Mouse (Mus musculus): ENCODE data around the gene Zcwpw1. TPM values are rescaled to one million over a fixed set of nuclear protein-coding genes. Genes with fewer than 3 reads are reported as not detected.

Gene Zcwpw1
- total and polyA plus RNA-seq, 3 experiments = 11.1 to 16.0 TPM; not detected in 1

DNA sequence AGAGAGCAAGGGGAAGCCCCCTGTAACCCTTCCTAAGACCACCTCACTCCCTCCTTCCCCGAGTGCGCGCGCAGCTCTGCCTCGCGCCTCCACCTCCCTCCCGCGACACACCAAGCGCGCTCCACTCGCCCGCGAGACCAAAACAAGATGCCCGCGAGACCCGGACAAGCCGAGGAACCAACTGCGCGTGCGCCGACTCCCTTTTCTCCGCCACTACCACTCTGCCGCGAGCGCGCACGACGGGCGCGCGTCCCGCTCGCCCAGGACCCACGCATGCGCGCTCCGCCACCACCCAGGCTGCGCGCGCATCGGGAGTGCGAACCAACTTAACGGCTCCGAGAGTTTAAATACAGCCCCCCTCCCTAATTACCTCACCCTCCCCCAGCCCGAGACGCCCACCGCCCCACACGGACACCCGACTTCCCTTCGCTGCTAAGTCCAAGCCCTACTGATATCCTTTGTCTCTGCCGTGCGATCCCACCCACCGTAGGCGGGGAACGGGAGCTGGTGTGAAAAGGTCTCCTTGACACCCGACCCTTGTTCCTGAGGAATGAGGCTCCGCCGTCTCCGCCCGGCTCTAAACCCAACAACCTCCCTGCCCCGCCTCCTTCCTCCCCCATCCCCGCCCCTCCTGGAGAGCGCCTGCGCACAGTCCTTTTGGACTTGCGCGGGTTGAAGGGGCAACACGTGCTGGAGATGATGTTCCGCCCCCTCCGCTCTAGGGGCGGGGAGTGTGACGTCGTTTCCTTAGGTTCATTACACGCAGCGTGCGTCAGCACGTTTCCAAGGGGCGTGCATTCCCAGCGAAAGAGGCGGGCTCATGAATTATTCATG lies 1.3 kb upstream of the Zcwpw1 start (continued):
- TF ChIP-seq ETS1 (IDR thresholded peaks at IDR 0.05; ENCODE audit: low read depth, low read length) (peak; percentile 74), TAL1 (IDR thresholded peaks at IDR 0.05; ENCODE audit: low read length) (no peak), MYB (IDR thresholded peaks at IDR 0.05; ENCODE audit: low read depth, low read length) (peak; percentile 48; the same call in 1 of the 2 replicates), USF2 (IDR thresholded peaks at IDR 0.05; ENCODE audit: borderline replicate concordance in 1 of 2, insufficient read depth in 1 of 2, low read depth in 1 of 2, low read length in 2 of 2) (peak in 1 of 2 experiments; percentile 56; a peak in 1 of 4 replicates), JUND (IDR thresholded peaks at IDR 0.05; ENCODE audit: low read depth, low read length) (no peak), MEF2A (IDR thresholded peaks at IDR 0.05; ENCODE audit: extremely low read depth, insufficient replicate concordance, low read depth, low read length, poor library complexity, severe bottlenecking) (peak; percentile 38; the same call in 1 of the 2 replicates), RAD21 (IDR thresholded peaks at IDR 0.05; ENCODE audit: low read depth, low read length) (no peak), NELFE (IDR thresholded peaks at IDR 0.05; ENCODE audit: low read depth, low read length) (peak; percentile 95), ZMIZ1 (IDR thresholded peaks at IDR 0.05; ENCODE audit: low read depth, low read length) (peak; percentile 95; the same call in 1 of the 2 replicates), GABPA (IDR thresholded peaks at IDR 0.05; ENCODE audit: low read depth, low read length) (no peak), UBTF (IDR thresholded peaks at IDR 0.05; ENCODE audit: borderline replicate concordance, insufficient read depth, low read depth, low read length) (no peak), MAZ (IDR thresholded peaks at IDR 0.05; ENCODE audit: low read depth, low read length) (peak; percentile 92), SIN3A (IDR thresholded peaks at IDR 0.05; ENCODE audit: low read length) (peak; percentile 80)

DNA sequence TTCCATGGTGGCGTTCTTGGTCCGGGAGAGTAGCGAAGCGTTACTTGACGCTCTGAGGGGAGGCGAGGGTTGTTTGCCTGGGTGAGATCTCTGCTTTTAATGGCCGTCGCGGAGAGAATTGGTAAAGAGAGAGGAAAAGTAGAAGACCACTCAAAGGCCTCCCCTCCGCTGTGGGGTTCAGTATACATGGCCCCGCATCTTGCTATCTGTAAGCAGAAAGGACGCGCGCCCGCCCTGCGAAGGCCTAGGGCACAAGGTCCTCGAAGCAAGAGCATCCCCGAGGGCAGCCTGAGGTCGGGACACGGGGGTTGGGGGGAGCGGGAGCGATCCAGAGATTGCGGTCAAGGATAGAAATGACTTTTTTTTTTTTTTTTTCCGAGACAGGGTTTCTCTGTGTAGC lies 573 bp downstream of the Zcwpw1 start:
- H3K9ac ChIP-seq (ENCODE audit: control insufficient read depth, low read depth, low read length, poor library complexity, severe bottlenecking) = no peak overlapping the region
- TF ChIP-seq ZMIZ1 (IDR thresholded peaks at IDR 0.05; ENCODE audit: low read depth, low read length) (no peak), ZNF384 (IDR thresholded peaks at IDR 0.05; ENCODE audit: low read depth, low read length) (no peak), BHLHE40 (IDR thresholded peaks at IDR 0.05; ENCODE audit: borderline replicate concordance, low read depth, low read length) (no peak), CTCF (IDR thresholded peaks at IDR 0.05 in 2 of 3, conservative IDR thresholded peaks at IDR 0.05 in 1 of 3; ENCODE audit: control insufficient read depth in 1 of 3, insufficient read depth in 1 of 3, low read depth in 2 of 3, low read length in 3 of 3, poor library complexity in 1 of 3, severe bottlenecking in 1 of 3) (no peak), MAZ (IDR thresholded peaks at IDR 0.05; ENCODE audit: low read depth, low read length) (no peak), GATA1 (IDR thresholded peaks at IDR 0.05; ENCODE audit: low read depth, low read length) (no peak), GABPA (IDR thresholded peaks at IDR 0.05; ENCODE audit: low read depth, low read length) (no peak), HCFC1 (IDR thresholded peaks at IDR 0.05; ENCODE audit: low read depth, low read length) (no peak), CHD1 (IDR thresholded peaks at IDR 0.05; ENCODE audit: low read depth, low read length) (no peak), SMC3 (IDR thresholded peaks at IDR 0.05; ENCODE audit: low read depth, low read length) (no peak), E2F4 (IDR thresholded peaks at IDR 0.05; ENCODE audit: borderline replicate concordance, low read depth, low read length) (no peak), KAT2A (conservative IDR thresholded peaks at IDR 0.05; ENCODE audit: low read depth, low read length) (no peak)
- H3K9me3 ChIP-seq (replicated peaks; ENCODE audit: insufficient read depth, low read length) = no peaks in the 10 kb centered on the region
- no peaks in the 10 kb centered on the region for H3K27me3 ChIP-seq (ENCODE audit: control insufficient read depth in 1 of 2, insufficient read depth in 2 of 2, low read length in 2 of 2)
- H3K79me2 ChIP-seq (ENCODE audit: control insufficient read depth, insufficient read depth, low read length, poor library complexity) = peaks cover 31% of the 10 kb centered on the region
- H3K27ac ChIP-seq (ENCODE audit: control insufficient read depth, low read depth, low read length) = no peak overlapping the region
- H3K4me3 ChIP-seq (ENCODE audit: control insufficient read depth in 1 of 2, insufficient read depth in 1 of 2, low read depth in 2 of 2, low read length in 2 of 2) = no peak overlapping the region
- DNase-seq (ENCODE audit: low read depth, low spot score) = no peak
- H3K4me1 ChIP-seq (ENCODE audit: control insufficient read depth in 1 of 2, insufficient read depth in 2 of 2, low read length in 2 of 2) = peaks cover 0 to 22% of the 10 kb centered on the region in 2 experiments; a peak in 2 of 4 replicates
- peaks cover 0 to 15% of the 10 kb centered on the region in 2 experiments; a peak in 2 of 4 replicates for H3K36me3 ChIP-seq (ENCODE audit: control insufficient read depth in 1 of 2, insufficient read depth in 2 of 2, low read length in 2 of 2)
